Mouse (Mus musculus): ENCODE results near the gene Mfn1. TPM values are rescaled to one million over a fixed set of nuclear protein-coding genes. Genes with fewer than 3 reads are reported as not detected.
A peak's percentile ranks its signal among the peaks of the same experiment; 100 is the strongest.

Mfn1 gene
- polyA plus RNA-seq, 1 experiment from 2014 or later: 36.2 TPM

DNA sequence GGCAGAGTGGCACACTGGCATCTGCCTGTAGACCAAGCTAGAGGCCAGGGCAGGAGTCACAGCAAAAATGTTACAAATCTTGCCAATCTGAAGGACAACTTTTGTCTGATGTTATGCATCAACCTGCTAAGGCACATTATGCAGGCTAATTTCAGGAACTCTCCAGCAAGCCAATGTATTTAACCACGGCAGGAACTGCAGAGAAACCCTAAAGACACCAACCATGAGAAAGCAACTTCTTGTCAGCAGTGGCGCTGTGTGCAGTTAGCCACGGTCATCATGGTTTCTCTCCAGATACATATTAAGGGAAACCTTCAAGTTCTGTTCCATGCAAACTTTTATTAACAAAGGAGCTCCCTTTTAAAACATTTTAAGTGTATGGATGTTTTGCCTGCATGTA, 52.6 kb downstream of the Mfn1 start:
- ATAC-seq (ENCODE audit: insufficient read depth, low FRiP score, low read depth): no peak
- no peaks in the 10 kb centered on the region for H3K9me3 ChIP-seq
- no peaks in the 10 kb centered on the region for H3K4me1 ChIP-seq
- H3K4me3 ChIP-seq (replicated peaks): no peak overlapping the region
- H3K4me2 ChIP-seq: no peak overlapping the region
- H3K36me3 ChIP-seq: peaks cover 27% of the 10 kb centered on the region
- no peaks in the 10 kb centered on the region for H3K27me3 ChIP-seq (replicated peaks)
- no peak overlapping the region for H3K27ac ChIP-seq
- H3K9ac ChIP-seq: no peak overlapping the region
- WGBS: 83% methylated on average over 3 of the region's 3 CpGs

DNA sequence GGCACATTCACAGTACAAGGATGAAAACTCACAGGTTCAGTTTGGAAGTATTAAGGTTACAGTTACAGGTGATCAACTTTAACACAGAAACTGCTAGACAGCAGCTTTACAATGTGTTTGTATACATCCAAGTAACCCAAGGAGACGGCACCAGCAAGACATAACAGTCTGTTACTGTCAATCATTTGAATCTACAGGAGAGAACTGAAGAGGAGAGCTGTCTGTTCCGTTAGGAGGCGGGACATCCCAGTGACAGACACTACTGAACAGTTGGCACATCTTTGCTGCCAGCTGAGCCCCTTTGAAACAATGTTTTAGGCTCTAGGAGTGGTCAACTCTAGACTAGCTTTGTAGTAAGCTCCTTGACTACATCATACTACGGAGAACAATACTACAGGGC, 54.2 kb downstream of the Mfn1 start:
- H3K9ac ChIP-seq: no peak overlapping the region
- H3K4me1 ChIP-seq: no peaks in the 10 kb centered on the region

DNA sequence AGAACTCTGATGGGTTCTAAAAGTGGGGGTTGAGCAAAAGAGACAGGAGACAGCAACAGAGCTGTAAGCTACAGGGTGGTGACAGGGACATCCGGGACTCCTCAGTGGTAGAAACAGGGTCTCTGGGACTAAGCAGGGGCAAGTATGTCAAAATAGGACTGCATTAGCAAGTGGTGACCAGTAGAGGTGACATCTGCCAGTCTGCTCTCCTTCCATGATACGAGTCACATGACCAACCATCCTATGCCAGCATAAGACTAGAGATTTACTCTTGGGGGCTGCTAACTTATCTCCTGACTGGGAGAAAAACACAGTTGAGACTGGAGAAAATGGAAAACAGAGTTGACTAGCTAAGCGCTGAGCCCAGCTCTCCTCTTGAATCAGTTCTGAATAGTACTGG, 57.0 kb downstream of the Mfn1 start:
- no peak overlapping the region for H3K4me3 ChIP-seq (replicated peaks)
- peaks cover 32% of the 10 kb centered on the region for H3K36me3 ChIP-seq
- H3K4me2 ChIP-seq: no peak overlapping the region
- H3K27ac ChIP-seq: no peak overlapping the region
- WGBS: 94% methylated on average over 3 of the region's 3 CpGs
- H3K27me3 ChIP-seq (replicated peaks): no peaks in the 10 kb centered on the region
- H3K9me3 ChIP-seq: no peaks in the 10 kb centered on the region
- ATAC-seq (ENCODE audit: insufficient read depth, low FRiP score, low read depth): no peak
- no peak overlapping the region for H3K9ac ChIP-seq
- no peaks in the 10 kb centered on the region for H3K4me1 ChIP-seq

More for the DNA sequence above, 54.2 kb downstream of the Mfn1 start:
- Histone ChIP-seq H3K27ac (no peak overlapping the region), H3K4me2 (no peak overlapping the region), H3K9me3 (no peaks in the 10 kb centered on the region), H3K4me3 (replicated peaks) (no peak overlapping the region), H3K27me3 (replicated peaks) (no peaks in the 10 kb centered on the region), H3K36me3 (peaks cover 27% of the 10 kb centered on the region)
- no peak for ATAC-seq (ENCODE audit: insufficient read depth, low FRiP score, low read depth)
- 87% methylated on average over 4 of the region's 4 CpGs for WGBS

DNA sequence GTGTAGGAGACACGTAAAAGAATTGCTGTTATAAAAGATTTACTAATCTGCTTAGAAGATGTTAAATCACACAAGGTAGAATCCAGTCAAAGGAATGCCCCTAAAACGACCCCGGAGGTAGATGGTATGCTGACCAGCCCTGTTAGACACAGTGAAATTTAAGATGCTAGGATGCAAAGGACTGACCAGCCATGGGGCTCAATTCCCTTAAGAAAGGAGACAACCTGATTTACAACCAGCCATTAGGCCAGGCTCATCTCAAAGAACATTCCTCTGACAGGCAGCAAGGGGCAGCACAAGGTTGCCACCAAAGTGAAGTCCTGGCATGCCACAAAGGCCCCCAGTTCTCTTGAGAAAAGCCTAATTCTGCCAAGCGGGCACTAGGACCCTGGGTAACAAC, 65.8 kb downstream of the Mfn1 start:
- H3K4me2 ChIP-seq: no peak overlapping the region
- H3K36me3 ChIP-seq: 0 out of 2 replicates have a peak, but pooled peaks cover 6% of the 10 kb centered on the region
- no peak overlapping the region for H3K4me3 ChIP-seq (replicated peaks)
- no peaks in the 10 kb centered on the region for H3K4me1 ChIP-seq
- H3K27ac ChIP-seq: no peak overlapping the region
- no peaks in the 10 kb centered on the region for H3K27me3 ChIP-seq (replicated peaks)
- H3K9ac ChIP-seq: no peak overlapping the region
- WGBS: 61% methylated on average over 4 of the region's 4 CpGs
- no peak for ATAC-seq (ENCODE audit: insufficient read depth, low FRiP score, low read depth)
- H3K9me3 ChIP-seq: no peaks in the 10 kb centered on the region

DNA sequence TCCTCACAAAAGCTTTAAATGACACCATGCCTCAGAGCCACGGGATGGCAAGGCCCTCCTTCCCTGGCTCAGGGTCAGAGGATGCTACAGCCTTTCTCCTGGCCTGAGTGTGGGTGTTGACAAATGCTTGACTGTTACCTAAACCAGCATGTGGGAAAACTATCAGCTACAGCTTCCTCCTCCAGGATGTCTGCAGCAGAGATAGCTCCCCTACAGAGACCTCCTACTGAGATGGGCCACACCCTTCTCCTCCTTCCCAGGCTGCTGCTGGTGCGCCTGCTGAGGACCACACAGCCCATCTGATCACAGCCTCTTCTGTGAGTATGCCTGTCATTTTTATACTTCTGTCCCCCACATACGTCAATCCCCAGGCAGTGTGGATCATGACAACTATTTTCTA, 70.1 kb downstream of the Mfn1 start:
- Histone ChIP-seq H3K36me3 (no peaks in the 10 kb centered on the region), H3K9me3 (no peaks in the 10 kb centered on the region), H3K4me3 (replicated peaks) (no peak overlapping the region), H3K4me1 (no peaks in the 10 kb centered on the region), H3K9ac (no peak overlapping the region), H3K4me2 (no peak overlapping the region), H3K27ac (no peak overlapping the region), H3K27me3 (replicated peaks) (no peaks in the 10 kb centered on the region)
- WGBS: 59% methylated on average over 3 of the region's 3 CpGs
- ATAC-seq (ENCODE audit: insufficient read depth, low FRiP score, low read depth): no peak

DNA sequence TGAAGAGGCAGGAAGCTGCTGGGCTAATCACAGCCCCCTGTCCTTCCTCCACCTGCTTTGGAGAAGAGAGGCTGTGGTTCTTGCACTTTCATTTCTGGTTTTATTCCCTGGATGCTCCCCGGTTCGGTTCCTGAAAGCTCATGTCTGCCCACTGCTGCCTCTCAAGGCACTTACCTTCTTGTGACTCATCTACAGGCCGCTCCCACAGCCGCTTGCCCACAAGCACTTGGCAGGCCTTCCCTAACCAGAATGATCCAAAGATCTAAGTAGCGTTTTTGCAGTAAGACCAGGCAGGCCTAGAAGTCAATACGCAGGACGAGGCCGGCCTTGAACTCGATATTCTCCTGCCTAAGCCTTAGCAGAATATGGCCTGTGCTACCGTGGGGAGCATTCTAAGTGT, 71.8 kb downstream of the Mfn1 start:
- Histone ChIP-seq H3K9ac (no peak overlapping the region), H3K4me1 (no peaks in the 10 kb centered on the region)
- 89% methylated on average over 10 of the region's 10 CpGs for WGBS

DNA sequence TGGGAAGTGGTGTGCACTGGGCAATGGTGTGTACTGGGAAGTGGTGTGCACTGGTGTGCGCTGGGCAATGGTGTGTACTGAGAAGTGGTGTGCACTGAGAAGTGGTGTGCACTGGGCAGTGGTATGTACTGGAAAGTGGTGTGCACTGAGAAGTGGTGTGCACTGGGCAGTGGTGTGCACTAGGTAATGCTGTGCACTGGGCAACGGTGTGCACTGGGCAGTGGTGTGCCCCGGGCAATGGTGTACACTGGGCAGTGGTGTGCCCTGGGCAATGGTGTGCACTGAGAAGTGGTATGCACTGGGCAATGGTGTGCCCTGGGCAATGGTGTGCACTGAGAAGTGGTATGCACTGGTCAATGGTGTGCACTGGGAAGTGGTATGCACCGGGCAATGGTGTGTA, 80.0 kb downstream of the Mfn1 start:
- Histone ChIP-seq H3K27me3 (replicated peaks) (no peaks in the 10 kb centered on the region), H3K4me3 (replicated peaks) (no peak overlapping the region), H3K36me3 (no peaks in the 10 kb centered on the region; the same call in 1 of the 2 replicates), H3K4me1 (no peaks in the 10 kb centered on the region), H3K27ac (no peak overlapping the region), H3K9me3 (no peaks in the 10 kb centered on the region), H3K9ac (no peak overlapping the region), H3K4me2 (no peak overlapping the region)
- peak; percentile 25; the same call in 1 of the 2 replicates for ATAC-seq (ENCODE audit: insufficient read depth, low FRiP score, low read depth)
- 97% methylated on average over 4 of the region's 4 CpGs for WGBS

More for the DNA sequence above, 71.8 kb downstream of the Mfn1 start:
- no peaks in the 10 kb centered on the region for H3K27me3 ChIP-seq (replicated peaks)
- no peak overlapping the region for H3K4me2 ChIP-seq
- ATAC-seq (ENCODE audit: insufficient read depth, low FRiP score, low read depth): no peak
- H3K36me3 ChIP-seq: no peaks in the 10 kb centered on the region; the same call in 1 of the 2 replicates
- no peak overlapping the region for H3K27ac ChIP-seq
- no peaks in the 10 kb centered on the region for H3K9me3 ChIP-seq
- H3K4me3 ChIP-seq (replicated peaks): no peak overlapping the region

DNA sequence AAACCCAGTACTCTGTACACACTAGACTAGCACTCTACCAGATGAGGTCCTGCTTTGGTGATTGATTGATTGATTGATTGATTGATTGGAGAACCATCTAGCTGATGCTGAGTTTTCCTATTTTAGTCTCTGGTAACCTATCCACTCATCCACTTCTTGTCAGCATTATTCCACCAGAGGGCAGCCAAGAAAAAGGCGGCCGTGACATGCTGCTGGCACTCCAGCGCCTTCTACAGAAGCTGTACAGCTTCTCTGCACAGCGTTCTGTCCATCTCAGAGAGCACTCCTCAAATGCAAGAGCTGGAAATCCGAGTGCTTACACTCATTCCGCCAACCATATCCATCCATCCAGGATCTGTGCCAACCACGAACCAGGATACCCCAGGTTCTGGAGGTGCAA, 81.3 kb downstream of the Mfn1 start:
- no peaks in the 10 kb centered on the region for H3K36me3 ChIP-seq
- no peak overlapping the region for H3K27ac ChIP-seq
- no peak overlapping the region for H3K9ac ChIP-seq
- H3K4me1 ChIP-seq: no peaks in the 10 kb centered on the region
- no peak overlapping the region for H3K4me3 ChIP-seq (replicated peaks)
- no peaks in the 10 kb centered on the region for H3K27me3 ChIP-seq (replicated peaks)
- no peak for ATAC-seq (ENCODE audit: insufficient read depth, low FRiP score, low read depth)
- no peak overlapping the region for H3K4me2 ChIP-seq
- no peaks in the 10 kb centered on the region for H3K9me3 ChIP-seq
- WGBS: 20% methylated on average over 7 of the region's 7 CpGs

DNA sequence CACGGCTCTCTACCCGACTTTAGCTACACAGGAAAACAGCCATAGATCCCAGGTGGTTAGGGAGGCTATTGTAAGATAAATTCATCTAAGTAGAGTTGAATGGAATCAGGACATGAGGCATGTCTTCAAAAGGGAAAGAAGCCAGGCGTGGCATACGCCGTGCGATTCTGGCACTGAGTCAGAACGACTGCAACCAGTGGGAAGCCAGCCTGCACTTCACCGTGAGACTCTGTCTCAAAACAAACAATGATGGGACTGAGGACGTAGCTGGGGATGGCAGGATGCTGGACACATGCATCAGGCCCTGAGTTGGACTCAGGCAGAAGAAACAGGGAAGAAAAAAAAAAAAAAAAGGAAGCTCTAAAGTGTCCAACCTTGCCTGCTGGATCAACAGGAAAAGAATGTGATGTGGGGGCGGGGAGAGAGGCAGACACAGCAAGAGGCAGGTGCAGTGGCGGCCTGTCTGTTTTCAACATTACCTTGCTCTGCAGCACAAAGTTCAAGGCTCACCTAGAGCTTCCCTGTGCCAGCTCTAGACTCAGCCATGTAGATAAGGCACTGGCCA, 82.4 kb downstream of the Mfn1 start:
- H3K4me1 ChIP-seq: no peaks in the 10 kb centered on the region
- H3K9ac ChIP-seq: no peak overlapping the region
- H3K36me3 ChIP-seq: no peaks in the 10 kb centered on the region
- no peaks in the 10 kb centered on the region for H3K27me3 ChIP-seq (replicated peaks)
- no peaks in the 10 kb centered on the region for H3K9me3 ChIP-seq
- no peak overlapping the region for H3K4me3 ChIP-seq (replicated peaks)
- no peak overlapping the region for H3K4me2 ChIP-seq
- no peak overlapping the region for H3K27ac ChIP-seq
- 70% methylated on average over 11 of the region's 11 CpGs for WGBS
- ATAC-seq (ENCODE audit: insufficient read depth, low FRiP score, low read depth): no peak

DNA sequence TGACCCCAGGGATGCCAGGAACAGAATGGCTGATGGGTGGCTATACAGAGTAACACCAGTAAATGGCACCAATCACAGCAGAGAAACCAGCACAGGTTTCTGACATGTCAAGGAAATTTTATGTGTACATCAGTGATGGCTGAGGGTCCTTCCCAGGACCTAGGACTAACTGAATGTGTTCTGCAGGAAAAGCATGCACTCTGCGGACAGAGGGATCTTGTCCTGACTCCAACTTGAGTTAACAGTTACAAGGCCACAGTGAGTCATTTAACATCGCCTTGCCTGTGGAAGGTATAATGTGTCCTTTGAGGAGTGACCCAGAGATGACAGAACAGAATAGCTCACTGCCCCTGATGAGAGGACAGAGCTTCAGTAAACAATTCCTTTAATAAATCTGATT, 85.5 kb downstream of the Mfn1 start:
- H3K36me3 ChIP-seq: no peaks in the 10 kb centered on the region
- no peak overlapping the region for H3K9ac ChIP-seq
- no peaks in the 10 kb centered on the region for H3K27me3 ChIP-seq (replicated peaks)
- no peaks in the 10 kb centered on the region for H3K9me3 ChIP-seq
- H3K27ac ChIP-seq: no peak overlapping the region
- WGBS: 64% methylated on average over 2 of the region's 2 CpGs
- peak overlapping the region; percentile 8; the same call in 1 of the 2 replicates for H3K4me2 ChIP-seq
- no peaks in the 10 kb centered on the region for H3K4me1 ChIP-seq
- no peak for ATAC-seq (ENCODE audit: insufficient read depth, low FRiP score, low read depth)
- H3K4me3 ChIP-seq (replicated peaks): no peak overlapping the region

DNA sequence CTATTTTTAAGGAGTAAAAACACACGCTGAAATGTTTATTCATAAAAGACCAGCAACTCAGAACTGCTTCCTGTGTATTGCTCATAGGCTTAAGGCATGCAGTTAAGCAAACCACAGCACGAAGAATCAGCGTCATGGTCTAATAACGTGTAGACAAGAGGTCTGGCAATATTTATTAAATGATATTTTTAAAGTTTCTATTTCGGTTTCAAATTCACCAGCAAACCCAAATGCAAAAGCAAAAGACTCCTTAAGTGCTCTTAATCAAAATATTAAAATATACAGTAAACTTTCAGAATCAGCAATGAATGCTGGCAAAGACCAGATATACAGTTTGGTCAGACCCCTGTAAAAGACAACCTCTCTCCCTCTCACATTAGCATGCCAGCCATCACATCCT, 86.1 kb downstream of the Mfn1 start:
- H3K9ac ChIP-seq: no peak overlapping the region
- H3K27ac ChIP-seq: no peak overlapping the region
- no peak for ATAC-seq (ENCODE audit: insufficient read depth, low FRiP score, low read depth)
- no peaks in the 10 kb centered on the region for H3K9me3 ChIP-seq
- 35% methylated on average over 5 of the region's 5 CpGs for WGBS
- peak overlapping the region; percentile 69 for H3K4me2 ChIP-seq
- H3K4me3 ChIP-seq (replicated peaks): peak overlapping the region; percentile 64
- H3K4me1 ChIP-seq: no peaks in the 10 kb centered on the region
- no peaks in the 10 kb centered on the region for H3K27me3 ChIP-seq (replicated peaks)
- H3K36me3 ChIP-seq: no peaks in the 10 kb centered on the region

DNA sequence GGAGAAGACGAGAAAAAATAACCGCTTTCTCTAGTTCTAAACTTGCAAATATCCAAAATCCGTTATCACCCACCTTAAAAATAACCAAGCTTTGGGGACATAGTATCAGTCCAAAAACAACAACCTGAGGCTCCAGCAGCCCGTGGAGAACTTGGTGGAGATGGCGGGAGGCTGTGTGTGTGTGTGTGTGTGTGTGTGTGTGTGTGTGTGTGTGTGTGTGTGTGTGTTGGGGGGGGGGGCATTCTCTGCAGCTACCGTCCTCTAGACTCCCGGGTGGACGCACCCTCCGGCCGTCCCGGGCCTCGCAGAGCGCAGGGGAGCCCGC, 86.7 kb downstream of the Mfn1 start:
- H3K4me2 ChIP-seq: peak overlapping the region; percentile 69
- H3K4me1 ChIP-seq: no peaks in the 10 kb centered on the region
- no peaks in the 10 kb centered on the region for H3K9me3 ChIP-seq
- no peaks in the 10 kb centered on the region for H3K27me3 ChIP-seq (replicated peaks)
- ATAC-seq (ENCODE audit: insufficient read depth, low FRiP score, low read depth): no peak
- WGBS: 18% methylated on average over 5 of the region's 14 CpGs
- H3K27ac ChIP-seq: peak overlapping the region; percentile 71; the same call in 1 of the 2 replicates
- peak overlapping the region; percentile 46 for H3K9ac ChIP-seq
- peak overlapping the region; percentile 64 for H3K4me3 ChIP-seq (replicated peaks)
- no peaks in the 10 kb centered on the region for H3K36me3 ChIP-seq
